Mouse (Mus musculus): ENCODE data around the gene Gna11.

Gna11 gene

GRCm38 (mm10) chr10:81545161-81545747, at the start of gene Gna11:
Gene Gna11, minus strand, starts transcription at chr10:81545190.
- DNase-seq (ENCODE audit: low spot score) = peak; percentile 95

- no peak for DNase-seq (ENCODE audit: low spot score)
Observed at GRCm38 (mm10) chr10:81593935-81594334, 48.9 kb upstream of the Gna11 start.

DNA sequence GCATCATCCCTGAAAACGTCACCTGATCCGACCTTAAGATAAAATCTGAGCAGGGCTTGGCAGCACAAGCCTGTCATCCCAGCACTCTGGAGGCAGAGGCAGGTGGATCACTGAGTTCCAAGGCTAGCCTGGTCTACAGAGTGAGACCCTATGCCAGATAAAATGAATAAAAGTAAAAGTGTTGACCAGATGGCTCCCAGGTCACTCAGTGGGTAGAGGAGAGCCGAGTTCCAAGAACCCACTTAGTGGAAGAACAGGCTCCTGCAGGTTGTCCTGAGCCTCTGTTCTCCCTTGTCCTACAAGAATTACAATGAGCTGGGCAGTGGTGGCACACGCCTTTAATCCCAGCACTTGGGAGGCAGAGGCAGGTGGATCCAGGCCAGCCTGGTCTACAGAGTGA, 48.2 kb upstream of the Gna11 start:
- no peak for DNase-seq (ENCODE audit: low spot score)

GRCm38 (mm10) chr10:81592631-81593030, 47.6 kb upstream of the Gna11 start:
- DNase-seq (ENCODE audit: low spot score) = no peak

DNA sequence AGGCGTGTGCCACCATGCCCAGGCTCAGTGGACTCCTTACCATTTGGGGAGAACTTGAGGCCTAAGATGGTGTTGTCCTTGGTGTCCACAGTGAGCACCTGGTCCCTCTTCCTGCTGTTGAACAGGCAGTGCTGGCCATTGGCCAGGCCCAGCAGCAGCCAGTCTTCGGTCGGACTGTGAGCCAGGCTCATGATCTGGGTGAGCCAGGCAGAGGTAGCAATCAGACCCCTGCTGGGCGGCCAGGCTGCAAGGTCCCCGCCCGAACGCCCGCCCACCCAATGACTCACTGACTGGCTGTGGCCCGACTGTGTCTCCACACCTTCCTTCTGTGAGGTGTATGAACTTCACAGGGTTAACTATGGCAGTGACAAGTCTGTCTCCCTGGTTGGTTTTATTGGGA, 46.9 kb upstream of the Gna11 start:
- DNase-seq (ENCODE audit: low spot score) = no peak

DNA sequence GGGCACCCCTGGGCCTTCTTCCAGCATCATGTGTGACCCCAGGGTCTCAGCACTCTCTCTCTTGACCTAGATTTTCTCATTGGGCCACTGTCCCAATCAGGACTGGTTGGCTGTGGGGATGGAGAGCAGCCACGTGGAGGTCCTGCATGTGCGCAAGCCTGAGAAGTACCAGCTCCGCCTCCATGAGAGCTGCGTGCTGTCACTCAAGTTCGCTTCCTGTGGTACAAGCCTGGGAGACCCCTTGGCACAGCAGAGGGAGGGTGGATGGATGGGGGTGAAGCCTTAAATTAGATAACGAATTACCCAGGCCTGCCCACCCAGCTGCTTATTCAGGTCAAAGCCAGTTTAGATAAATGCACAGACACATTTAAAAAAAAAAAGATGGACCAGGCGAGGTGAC, 43.7 kb upstream of the Gna11 start:
- no peak for DNase-seq (ENCODE audit: low spot score)

DNA sequence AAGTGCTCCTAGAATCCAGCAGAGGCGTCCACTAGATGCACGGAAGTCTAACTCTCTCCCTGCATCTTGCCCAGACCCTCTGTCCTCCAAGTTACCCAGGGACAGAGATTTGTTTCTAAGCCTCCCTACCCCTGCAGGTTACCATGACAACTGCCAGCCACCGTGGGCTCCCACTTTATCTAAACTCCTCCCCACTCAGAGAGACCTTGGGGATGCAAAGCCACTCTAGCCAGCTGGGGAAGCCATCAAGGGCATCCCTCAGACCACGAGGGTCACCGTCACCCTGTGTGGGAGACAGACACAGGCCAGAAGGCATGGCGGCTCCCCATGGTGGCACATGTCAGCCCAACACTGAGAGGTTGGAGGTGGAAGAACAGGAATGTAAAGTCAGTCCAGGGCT, 38.4 kb upstream of the Gna11 start:
- no peak for DNase-seq (ENCODE audit: low spot score)

- DNase-seq (ENCODE audit: low spot score) = no peak
Observed at GRCm38 (mm10) chr10:81580441-81581070, 35.6 kb upstream of the Gna11 start.

GRCm38 (mm10) chr10:81579967-81580366, 35.0 kb upstream of the Gna11 start:
- DNase-seq (ENCODE audit: low spot score) = no peak

DNA sequence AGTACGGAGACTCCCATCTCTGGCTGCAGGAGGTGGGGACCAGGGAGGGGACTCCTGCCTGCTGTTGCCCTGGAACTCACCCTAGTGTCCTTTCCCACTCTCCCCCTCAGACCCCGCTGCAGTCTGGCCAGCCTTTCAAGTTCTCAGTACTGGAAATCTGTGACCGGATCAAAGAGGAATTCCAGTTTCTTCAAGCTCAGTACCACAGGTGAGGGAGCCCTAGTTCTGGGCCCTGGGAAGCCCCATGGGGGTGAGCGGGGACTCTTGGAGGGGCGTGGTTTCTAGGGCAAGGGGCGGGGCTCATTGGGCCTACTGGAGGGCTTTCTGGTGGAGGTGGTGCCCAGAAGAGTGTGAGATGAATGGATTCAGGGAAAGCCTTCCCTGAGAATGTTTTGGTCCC, 30.7 kb upstream of the Gna11 start:
- DNase-seq (ENCODE audit: low spot score) = no peak

GRCm38 (mm10) chr10:81575208-81575631, 30.2 kb upstream of the Gna11 start:
- DNase-seq (ENCODE audit: low spot score) = no peak

DNA sequence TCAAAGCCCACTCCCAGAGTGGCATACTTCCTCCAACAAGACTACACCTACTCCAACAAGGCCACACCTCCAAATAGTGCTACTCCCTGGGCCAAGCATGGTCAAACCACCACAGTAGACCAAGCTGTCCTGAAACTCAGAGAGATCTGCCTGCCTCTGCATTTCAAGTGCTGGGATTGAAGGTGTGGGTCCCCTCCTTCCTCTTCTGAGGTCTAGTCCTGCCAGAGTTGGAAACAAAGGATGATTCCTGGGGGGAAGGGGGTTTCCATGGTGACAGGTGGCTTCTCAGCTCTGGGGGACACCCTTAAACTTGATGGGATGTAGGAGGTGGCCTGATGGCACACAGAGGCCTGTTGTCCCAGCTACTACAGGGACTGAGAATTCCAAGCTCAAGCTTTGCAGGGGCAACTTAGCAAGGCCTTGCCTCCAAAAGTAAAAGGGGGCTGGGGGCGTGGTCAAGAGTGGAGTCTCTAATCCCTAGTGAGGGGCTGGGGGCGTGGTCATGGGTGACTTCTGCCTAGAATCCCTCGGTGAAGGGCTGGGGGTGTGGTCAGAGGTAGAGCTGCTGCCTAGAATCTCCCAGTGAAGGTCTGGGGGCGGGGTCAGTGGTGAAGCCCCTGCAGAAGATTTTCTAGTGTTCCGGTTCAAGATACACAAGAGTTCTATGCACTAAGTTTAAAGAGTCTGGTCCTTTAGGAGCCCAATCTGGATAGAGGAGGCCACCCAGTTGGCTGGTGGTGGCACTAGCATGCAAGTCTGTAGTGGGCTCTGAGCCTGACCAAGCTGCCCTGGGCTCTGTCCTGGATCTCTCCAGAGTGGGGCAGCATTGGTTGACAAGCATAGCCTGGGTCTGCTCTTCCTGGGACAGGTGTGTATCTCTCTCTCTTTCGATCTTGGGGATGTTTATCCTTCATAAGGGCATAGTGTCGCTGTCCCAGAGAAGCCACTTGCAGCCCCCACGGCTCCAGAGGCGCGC, 29.4 kb upstream of the Gna11 start, which contains the start of gene Tle2:
Gene Tle2, plus strand, starts transcription at position 481 of the 976 bp plus-strand sequence.
- DNase-seq (ENCODE audit: low spot score) = no peak

GRCm38 (mm10) chr10:81572975-81573374, 28.0 kb upstream of the Gna11 start:
- DNase-seq (ENCODE audit: low spot score) = peak; percentile 56

- no peak for DNase-seq (ENCODE audit: low spot score)
Observed at GRCm38 (mm10) chr10:81572133-81572671, 27.2 kb upstream of the Gna11 start.

- DNase-seq (ENCODE audit: low spot score) = peak; percentile 97
Observed at GRCm38 (mm10) chr10:81571501-81571876, 26.5 kb upstream of the Gna11 start.

DNA sequence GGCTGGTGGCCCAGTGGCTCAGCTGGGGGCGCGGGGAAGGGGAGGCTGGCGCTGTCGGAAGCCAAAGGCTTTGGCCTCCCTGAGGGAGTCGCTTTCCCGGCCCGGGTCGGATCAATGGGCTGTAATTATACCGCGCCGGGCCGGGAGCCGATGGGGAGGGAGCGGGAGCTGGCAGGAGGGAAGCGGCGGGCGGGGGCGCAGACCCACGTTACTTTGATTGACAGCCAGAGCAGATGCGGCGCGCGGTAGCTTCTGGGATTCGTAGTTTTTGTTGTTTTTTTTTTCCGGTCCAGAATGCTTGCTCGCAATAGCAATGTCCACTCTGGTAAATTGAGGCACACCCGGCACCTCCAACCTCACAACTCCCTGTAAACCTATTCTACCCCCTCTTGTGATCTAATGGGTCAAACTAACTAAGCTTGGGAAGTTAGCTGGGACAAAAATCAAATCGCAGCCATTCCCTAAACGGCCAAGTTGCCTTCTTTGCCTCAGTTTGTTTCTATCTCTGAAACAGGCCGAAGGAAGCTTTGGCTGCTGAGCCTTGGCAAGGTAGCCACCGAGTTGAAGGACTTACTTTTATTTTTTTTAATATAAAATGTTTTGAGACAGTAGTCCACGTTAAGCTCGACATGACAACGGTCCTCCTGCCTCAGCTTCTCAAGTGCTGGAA, 26.0 kb upstream of the Gna11 start:
- DNase-seq (ENCODE audit: low spot score) = peak; percentile 84

DNA sequence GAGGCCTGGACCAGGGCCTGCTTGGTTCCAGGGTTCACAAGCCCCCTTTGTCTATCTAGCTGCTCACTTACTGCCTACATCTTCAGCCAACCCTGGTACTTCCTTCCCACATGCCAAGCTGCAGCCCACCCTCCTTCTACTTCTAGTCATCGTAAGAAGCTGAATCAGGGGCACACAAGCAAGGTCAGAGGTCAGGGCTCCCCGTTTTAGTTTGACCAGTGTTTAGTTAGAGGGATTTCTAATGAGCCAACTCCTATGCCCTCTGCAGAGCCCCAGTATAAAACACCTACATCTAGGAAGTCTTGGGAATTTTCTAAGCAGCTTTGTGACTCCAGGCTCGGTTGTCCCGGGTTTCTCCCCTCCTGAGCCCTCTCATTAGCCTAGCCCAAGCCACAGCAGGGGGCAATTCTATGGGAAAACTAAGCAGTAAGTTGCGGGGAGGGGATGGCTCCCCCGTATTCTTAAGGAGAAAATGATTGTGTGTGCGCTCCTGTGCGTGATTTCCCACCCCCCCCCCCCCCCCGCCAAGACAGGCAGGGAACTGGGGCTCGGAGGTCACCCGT, 25.3 kb upstream of the Gna11 start:
- DNase-seq (ENCODE audit: low spot score) = no peak

GRCm38 (mm10) chr10:81569507-81570237, 24.7 kb upstream of the Gna11 start:
- DNase-seq (ENCODE audit: low spot score) = no peak

DNA sequence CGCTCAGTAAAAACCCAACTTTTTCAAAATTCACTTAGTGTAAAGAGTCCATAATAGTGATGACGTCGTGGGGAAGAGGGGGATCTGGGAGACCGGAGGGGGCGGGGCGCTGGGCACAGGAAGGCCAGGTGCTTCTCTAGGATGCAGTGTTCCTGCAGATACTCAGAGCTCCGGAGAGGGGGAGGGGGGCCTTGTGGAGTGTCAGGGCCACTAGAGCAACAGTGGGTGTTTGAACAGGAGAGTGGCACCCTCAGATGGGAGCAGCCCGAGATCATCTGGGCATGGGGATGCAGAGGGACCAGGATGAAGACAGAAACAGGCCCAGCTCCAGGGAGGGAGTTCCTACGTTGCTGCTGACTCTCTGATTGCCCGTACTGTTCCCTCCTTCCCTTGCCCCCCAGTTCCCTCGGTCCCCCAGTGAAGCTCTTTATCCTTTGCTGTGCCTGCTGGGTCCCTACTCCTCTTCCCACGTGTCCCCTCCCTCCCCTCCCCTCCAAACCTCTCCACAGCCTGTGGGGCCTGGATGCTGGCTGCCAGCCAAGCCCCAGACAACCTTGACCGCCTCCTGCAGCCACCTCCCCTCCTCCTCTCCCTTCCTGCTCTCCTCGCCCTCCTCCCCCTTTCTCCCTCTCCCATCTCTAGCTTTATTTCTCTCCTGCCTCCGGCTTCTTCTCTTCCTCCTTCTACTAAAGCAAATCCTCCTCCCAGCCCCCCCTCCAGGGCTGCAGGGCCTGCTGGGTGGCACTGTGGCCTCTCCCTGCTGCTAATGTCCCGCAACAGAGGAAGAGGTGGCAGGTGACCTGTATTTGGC, 23.6 kb upstream of the Gna11 start:
- DNase-seq (ENCODE audit: low spot score) = no peak

All from c-Kit-positive CD71-positive TER-119-positive erythroid progenitor cells, embryonic 14.5 days (primary cell).